Mouse (Mus musculus) liver, embryonic 12.5 days (tissue): ENCODE measurements around the gene Cdiptos. TPM values are rescaled to one million over a fixed set of nuclear protein-coding genes. Genes with fewer than 3 reads are reported as not detected.
A peak's percentile ranks its signal among the peaks of the same experiment; 100 is the strongest.

Experiments used
- ATAC-seq: fragments of 200-750 bp; cut with Nextera tagmentation; 2 replicates; pipeline ENCODE4 v1.8.0; 2017; ENCODE audit warnings: moderate number of reproducible peaks, mild to moderate bottlenecking, moderate library complexity
- H3K27ac ChIP-seq: fragments of 300-500 bp; sonication (generic); 2 replicates; pipeline ENCODE4 v1.5.1; 2016; ENCODE audit warnings: mild to moderate bottlenecking
- H3K27me3 ChIP-seq: fragments of 300-500 bp; sonication (generic); replicated peaks from 2 replicates; pipeline ENCODE4 v1.6.1; 2016; ENCODE audit warnings: mild to moderate bottlenecking, moderate library complexity
- H3K36me3 ChIP-seq: fragments of 300-500 bp; sonication (generic); 2 replicates; pipeline ENCODE4 v1.6.1; 2016; ENCODE audit warnings: mild to moderate bottlenecking, moderate library complexity
- H3K4me1 ChIP-seq: fragments of 300-500 bp; sonication (generic); 2 replicates; pipeline ENCODE4 v1.6.1; 2016
- H3K4me2 ChIP-seq: fragments of 300-500 bp; sonication (generic); 2 replicates; pipeline ENCODE4 v1.6.1; 2016; ENCODE audit warnings: mild to moderate bottlenecking, moderate library complexity
- H3K4me3 ChIP-seq: fragments of 300-500 bp; sonication (generic); 2 replicates; pipeline ENCODE4 v1.5.1; 2016; ENCODE audit warnings: mild to moderate bottlenecking, moderate library complexity
- H3K9ac ChIP-seq: fragments of 300-500 bp; sonication (generic); 2 replicates; pipeline ENCODE4 v1.6.1; 2016; ENCODE audit warnings: mild to moderate bottlenecking, moderate library complexity
- H3K9me3 ChIP-seq: fragments of 300-500 bp; sonication (generic); replicated peaks from 2 replicates; pipeline ENCODE4 v1.6.1; 2016; ENCODE audit warnings: mild to moderate bottlenecking, moderate library complexity
- WGBS: fragments of 180-500 bp; shearing (Covaris S2); methylation state at CpG from one replicate; pipeline ENCODE4 v1.1.7; 2016; ENCODE audit not compliant: insufficient replicate concordance; 5-methylcytosine and 5-hydroxymethylcytosine counted together
- polyA plus RNA-seq: library from polyadenylated mRNA; unstranded; fragments of >200 nt; fragmentation: Nextera tagmentation; extraction: Ambion mirVana; gene quantifications from 2 replicates; pipeline ENCODE4 v1.2.1, GENCODE M21; 2016

Gene Cdiptos
- polyA plus RNA-seq, 1 experiment from 2014 or later, result 0.44 TPM

- Histone ChIP-seq H3K4me1 (peaks cover 74% of the 10 kb centered on the region), H3K27me3 (no peaks in the 10 kb centered on the region), H3K4me2 (no peak overlapping the region), H3K4me3 (no peak overlapping the region), H3K9ac (no peak overlapping the region), H3K9me3 (no peaks in the 10 kb centered on the region), H3K36me3 (peaks cover 35% of the 10 kb centered on the region), H3K27ac (no peak overlapping the region; the same call in 1 of the 2 replicates)
- WGBS, result 73% methylated on average over 6 of the region's 6 CpGs
- ATAC-seq, result no peak
Observed at GRCm38 (mm10) chr7:127012374-127012773, 36.5 kb upstream of the Cdiptos start.

- H3K27ac ChIP-seq, result peak overlapping the region; percentile 23; the same call in 1 of the 2 replicates
Observed at GRCm38 (mm10) chr7:127011717-127012116, 35.8 kb upstream of the Cdiptos start.

GRCm38 (mm10) chr7:127011051-127011450 lies 35.2 kb upstream of the Cdiptos start:
- no peaks in the 10 kb centered on the region for H3K27me3 ChIP-seq
- no peak overlapping the region for H3K4me2 ChIP-seq
- H3K36me3 ChIP-seq, result peaks cover 35% of the 10 kb centered on the region
- no peak overlapping the region for H3K9ac ChIP-seq
- ATAC-seq, result no peak
- no peaks in the 10 kb centered on the region for H3K9me3 ChIP-seq
- peaks cover 75% of the 10 kb centered on the region for H3K4me1 ChIP-seq
- H3K4me3 ChIP-seq, result no peak overlapping the region
- peak overlapping the region; percentile 38 for H3K27ac ChIP-seq
- 83% methylated on average over 2 of the region's 2 CpGs for WGBS

More at GRCm38 (mm10) chr7:127011717-127012116, 35.8 kb upstream of the Cdiptos start:
- no peak for ATAC-seq
- peaks cover 78% of the 10 kb centered on the region for H3K4me1 ChIP-seq
- no peak overlapping the region for H3K4me3 ChIP-seq
- peaks cover 35% of the 10 kb centered on the region for H3K36me3 ChIP-seq
- no peaks in the 10 kb centered on the region for H3K27me3 ChIP-seq
- no peak overlapping the region for H3K9ac ChIP-seq
- H3K9me3 ChIP-seq, result no peaks in the 10 kb centered on the region
- 80% methylated on average over 2 of the region's 2 CpGs for WGBS
- H3K4me2 ChIP-seq, result no peak overlapping the region

- no peak for ATAC-seq
- WGBS, result 77% methylated on average over 17 of the region's 17 CpGs
- no peaks in the 10 kb centered on the region for H3K9me3 ChIP-seq
- H3K4me2 ChIP-seq, result peak overlapping the region; percentile 62
- peaks cover 60% of the 10 kb centered on the region for H3K4me1 ChIP-seq
- H3K9ac ChIP-seq, result peak overlapping the region; percentile 63
- no peak overlapping the region for H3K4me3 ChIP-seq
- H3K27me3 ChIP-seq, result no peaks in the 10 kb centered on the region
- peaks cover 21% of the 10 kb centered on the region for H3K36me3 ChIP-seq
- peak overlapping the region; percentile 96 for H3K27ac ChIP-seq
Observed at GRCm38 (mm10) chr7:127009307-127010085, 33.6 kb upstream of the Cdiptos start.

- ATAC-seq, result peak; percentile 96
- Histone ChIP-seq H3K27ac (peak overlapping the region; percentile 96), H3K4me1 (peaks cover 49% of the 10 kb centered on the region), H3K9me3 (no peaks in the 10 kb centered on the region), H3K4me2 (peak overlapping the region; percentile 62), H3K4me3 (peak overlapping the region; percentile 13; the same call in 1 of the 2 replicates), H3K27me3 (no peaks in the 10 kb centered on the region), H3K9ac (peak overlapping the region; percentile 63), H3K36me3 (peaks cover 11% of the 10 kb centered on the region)
- WGBS, result 41% methylated on average over 9 of the region's 9 CpGs
Observed at GRCm38 (mm10) chr7:127008239-127009019, 32.5 kb upstream of the Cdiptos start.

- peaks cover 52% of the 10 kb centered on the region for H3K4me1 ChIP-seq
Observed at GRCm38 (mm10) chr7:127007313-127008024, 31.6 kb upstream of the Cdiptos start.

GRCm38 (mm10) chr7:127004122-127004875 lies 28.4 kb upstream of the Cdiptos start:
- Histone ChIP-seq H3K4me2 (no peak overlapping the region), H3K9me3 (no peaks in the 10 kb centered on the region), H3K4me3 (no peak overlapping the region), H3K4me1 (peaks cover 29% of the 10 kb centered on the region), H3K9ac (no peak overlapping the region), H3K27me3 (no peaks in the 10 kb centered on the region), H3K27ac (no peak overlapping the region), H3K36me3 (no peaks in the 10 kb centered on the region)
- no peak for ATAC-seq
- 78% methylated on average over 4 of the region's 4 CpGs for WGBS

More at GRCm38 (mm10) chr7:127007313-127008024, 31.6 kb upstream of the Cdiptos start:
- Histone ChIP-seq H3K4me3 (no peak overlapping the region), H3K9me3 (no peaks in the 10 kb centered on the region), H3K27me3 (no peaks in the 10 kb centered on the region), H3K9ac (peak overlapping the region; percentile 63), H3K27ac (peak overlapping the region; percentile 96), H3K4me2 (no peak overlapping the region; the same call in 1 of the 2 replicates), H3K36me3 (0 out of 2 replicates have a peak, but pooled peaks cover 3% of the 10 kb centered on the region)
- 83% methylated on average over 6 of the region's 6 CpGs for WGBS
- ATAC-seq, result no peak

GRCm38 (mm10) chr7:127003620-127004019 lies 27.7 kb upstream of the Cdiptos start:
- H3K27ac ChIP-seq, result no peak overlapping the region
- H3K27me3 ChIP-seq, result no peaks in the 10 kb centered on the region
- H3K9ac ChIP-seq, result no peak overlapping the region
- no peak for ATAC-seq
- H3K4me3 ChIP-seq, result no peak overlapping the region
- no peaks in the 10 kb centered on the region for H3K9me3 ChIP-seq
- WGBS, result 80% methylated on average over 5 of the region's 5 CpGs
- peaks cover 22% of the 10 kb centered on the region for H3K4me1 ChIP-seq
- no peak overlapping the region for H3K4me2 ChIP-seq
- no peaks in the 10 kb centered on the region for H3K36me3 ChIP-seq

- peaks cover 6% of the 10 kb centered on the region for H3K36me3 ChIP-seq
- no peak for ATAC-seq
- WGBS, result 51% methylated on average over 10 of the region's 10 CpGs
Observed at GRCm38 (mm10) chr7:126999568-126999967, 23.7 kb upstream of the Cdiptos start.

GRCm38 (mm10) chr7:126996449-126996848 lies 20.6 kb upstream of the Cdiptos start:
- no peak overlapping the region for H3K27ac ChIP-seq
- H3K27me3 ChIP-seq, result 0 out of 2 replicates have a peak, but pooled peaks cover 5% of the 10 kb centered on the region
- 68% methylated on average over 4 of the region's 4 CpGs for WGBS
- peaks cover 6% of the 10 kb centered on the region for H3K36me3 ChIP-seq
- H3K4me2 ChIP-seq, result no peak overlapping the region
- H3K4me1 ChIP-seq, result no peaks in the 10 kb centered on the region; the same call in 1 of the 2 replicates
- H3K4me3 ChIP-seq, result no peak overlapping the region
- no peak overlapping the region for H3K9ac ChIP-seq
- H3K9me3 ChIP-seq, result 0 out of 2 replicates have a peak, but pooled peaks cover 3% of the 10 kb centered on the region
- no peak for ATAC-seq

More at GRCm38 (mm10) chr7:126999568-126999967, 23.7 kb upstream of the Cdiptos start:
- Histone ChIP-seq H3K9ac (no peak overlapping the region), H3K4me3 (no peak overlapping the region), H3K4me2 (no peak overlapping the region), H3K27me3 (no peaks in the 10 kb centered on the region), H3K9me3 (0 out of 2 replicates have a peak, but pooled peaks cover 3% of the 10 kb centered on the region), H3K4me1 (peaks cover 6% of the 10 kb centered on the region; the same call in 1 of the 2 replicates), H3K27ac (no peak overlapping the region)

- H3K36me3 ChIP-seq, result no peaks in the 10 kb centered on the region
Observed at GRCm38 (mm10) chr7:126988816-126989215, 12.9 kb upstream of the Cdiptos start.

More at GRCm38 (mm10) chr7:126988816-126989215, 12.9 kb upstream of the Cdiptos start:
- H3K9me3 ChIP-seq, result no peaks in the 10 kb centered on the region
- 66% methylated on average over 8 of the region's 8 CpGs for whole genome bisulfite sequencing
- H3K4me3 ChIP-seq, result no peak overlapping the region
- ATAC-seq, result no peak
- H3K4me1 ChIP-seq, result no peaks in the 10 kb centered on the region
- no peak overlapping the region for H3K4me2 ChIP-seq
- H3K27ac ChIP-seq, result no peak overlapping the region
- H3K27me3 ChIP-seq, result 0 out of 2 replicates have a peak, but pooled peaks cover 11% of the 10 kb centered on the region
- no peak overlapping the region for H3K9ac ChIP-seq
